Mouse (Mus musculus) embryonic facial prominence, embryonic 13.5 days (tissue): ENCODE data around the gene 1600002K03Rik. TPM values are rescaled to one million over a fixed set of nuclear protein-coding genes. Genes with fewer than 3 reads are reported as not detected.
"Not testable (repeated sequence)": the region's sequence is repeated elsewhere in the genome, so short reads cannot be mapped to it uniquely, and the experiment has no call there.

ENCODE experiments used
- ATAC-seq: fragments of 200-750 bp; cut with Nextera tagmentation; 2 replicates; pipeline ENCODE4 v1.8.0; 2017; ENCODE audit warnings: low read depth; ENCODE audit not compliant: insufficient number of reproducible peaks, insufficient read depth, low FRiP score, low TSS enrichment
- H3K27ac ChIP-seq: fragments of 300-500 bp; sonication (generic); 2 replicates; pipeline ENCODE4 v1.5.1; 2015; ENCODE audit warnings: moderate library complexity, mild to moderate bottlenecking, inconsistent platforms
- H3K27me3 ChIP-seq: fragments of 300-500 bp; sonication (generic); 2 replicates; pipeline ENCODE4 v1.6.1; 2015; ENCODE audit warnings: mild to moderate bottlenecking, inconsistent platforms
- H3K36me3 ChIP-seq: fragments of 300-500 bp; sonication (generic); 2 replicates; pipeline ENCODE4 v1.6.1; 2015; ENCODE audit warnings: mild to moderate bottlenecking, inconsistent platforms
- H3K4me1 ChIP-seq: fragments of 300-500 bp; sonication (generic); 2 replicates; pipeline ENCODE4 v1.6.1; 2015; ENCODE audit warnings: inconsistent platforms
- H3K4me2 ChIP-seq: fragments of 300-500 bp; sonication (generic); 2 replicates; pipeline ENCODE4 v1.6.1; 2015; ENCODE audit warnings: moderate library complexity, mild to moderate bottlenecking, inconsistent platforms
- H3K4me3 ChIP-seq: fragments of 300-500 bp; sonication (generic); 2 replicates; pipeline ENCODE4 v1.5.1; 2015; ENCODE audit warnings: mild to moderate bottlenecking, inconsistent platforms
- H3K9ac ChIP-seq: fragments of 300-500 bp; sonication (generic); 2 replicates; pipeline ENCODE4 v1.6.1; 2015; ENCODE audit warnings: mild to moderate bottlenecking, inconsistent platforms
- H3K9me3 ChIP-seq: fragments of 300-500 bp; sonication (generic); 2 replicates; pipeline ENCODE4 v1.6.1; 2016; ENCODE audit warnings: inconsistent platforms
- WGBS: fragments of 180-500 bp; shearing (Covaris S2); methylation state at CpG from one replicate; pipeline ENCODE4 v1.1.7; 2015; ENCODE audit warnings: mixed read lengths; 5-methylcytosine and 5-hydroxymethylcytosine counted together
- polyA plus RNA-seq: library from polyadenylated mRNA; unstranded; fragments of >200 nt; fragmentation: Nextera tagmentation; extraction: Ambion mirVana; gene quantifications from 2 replicates; pipeline ENCODE4 v1.2.1, GENCODE M21; 2015

The 1600002K03Rik gene
- polyA plus RNA-seq, 1 experiment from 2014 or later, result 11.6 TPM

- H3K9me3 ChIP-seq, result no peaks in the 10 kb centered on the region
- 0 out of 2 replicates have a peak, but pooled peaks cover 4% of the 10 kb centered on the region for H3K4me1 ChIP-seq
- ATAC-seq, result no peak
- 48% methylated on average over 3 of the region's 3 CpGs for WGBS
- no peak overlapping the region for H3K4me2 ChIP-seq
- H3K27ac ChIP-seq, result no peak overlapping the region
- peaks cover 3% of the 10 kb centered on the region; the same call in 1 of the 2 replicates for H3K27me3 ChIP-seq
- H3K9ac ChIP-seq, result 0 out of 2 replicates have a peak overlapping the region, but pooled peaks have one; percentile 40
- no peak overlapping the region for H3K4me3 ChIP-seq
- H3K36me3 ChIP-seq, result no peaks in the 10 kb centered on the region
These were observed 26.8 kb downstream of the 1600002K03Rik start for GRCm38 (mm10) chr10:80199440-80200008.

- ATAC-seq, result no peak
- H3K27ac ChIP-seq, result no peak overlapping the region
- no peaks in the 10 kb centered on the region for H3K9me3 ChIP-seq
- no peak overlapping the region for H3K4me2 ChIP-seq
- H3K36me3 ChIP-seq, result no peaks in the 10 kb centered on the region
- WGBS, result 62% methylated on average over 6 of the region's 6 CpGs
- H3K9ac ChIP-seq, result no peak overlapping the region; the same call in 1 of the 2 replicates
- peaks cover 3% of the 10 kb centered on the region; the same call in 1 of the 2 replicates for H3K27me3 ChIP-seq
- 0 out of 2 replicates have a peak, but pooled peaks cover 4% of the 10 kb centered on the region for H3K4me1 ChIP-seq
- no peak overlapping the region for H3K4me3 ChIP-seq
These were observed 27.7 kb downstream of the 1600002K03Rik start for GRCm38 (mm10) chr10:80200485-80200884.

- peaks cover 9% of the 10 kb centered on the region for H3K4me1 ChIP-seq
- no peak overlapping the region for H3K4me2 ChIP-seq
- 24% methylated on average over 7 of the region's 7 CpGs for WGBS
- H3K9ac ChIP-seq, result no peak overlapping the region
- H3K36me3 ChIP-seq, result no peaks in the 10 kb centered on the region
- H3K9me3 ChIP-seq, result no peaks in the 10 kb centered on the region
- no peak overlapping the region for H3K27ac ChIP-seq
- no peak for ATAC-seq
- no peak overlapping the region for H3K4me3 ChIP-seq
- no peaks in the 10 kb centered on the region for H3K27me3 ChIP-seq
These were observed 31.3 kb downstream of the 1600002K03Rik start for GRCm38 (mm10) chr10:80204055-80204454.

GRCm38 (mm10) chr10:80207201-80207600 is 34.5 kb downstream of the 1600002K03Rik start:
- Histone ChIP-seq H3K4me1 (peaks cover 11% of the 10 kb centered on the region), H3K27me3 (0 out of 2 replicates have a peak, but pooled peaks cover 4% of the 10 kb centered on the region), H3K36me3 (no peaks in the 10 kb centered on the region), H3K4me2 (no peak overlapping the region), H3K9me3 (no peaks in the 10 kb centered on the region), H3K27ac (no peak overlapping the region), H3K4me3 (no peak overlapping the region), H3K9ac (no peak overlapping the region)
- no peak for ATAC-seq
- 35% methylated on average over 1 of the region's 1 CpGs for whole genome bisulfite sequencing

- H3K27me3 ChIP-seq, result 0 out of 2 replicates have a peak, but pooled peaks cover 4% of the 10 kb centered on the region
- H3K4me1 ChIP-seq, result peaks cover 11% of the 10 kb centered on the region
- WGBS, result 49% methylated on average over 10 of the region's 10 CpGs
- no peak overlapping the region for H3K27ac ChIP-seq
- H3K36me3 ChIP-seq, result no peaks in the 10 kb centered on the region
- ATAC-seq, result no peak
- H3K4me2 ChIP-seq, result no peak overlapping the region
- H3K4me3 ChIP-seq, result no peak overlapping the region
- H3K9me3 ChIP-seq, result no peaks in the 10 kb centered on the region
- no peak overlapping the region for H3K9ac ChIP-seq
These were observed 34.9 kb downstream of the 1600002K03Rik start for GRCm38 (mm10) chr10:80207676-80208075.

GRCm38 (mm10) chr10:80208248-80208647 is 35.5 kb downstream of the 1600002K03Rik start:
- H3K4me3 ChIP-seq, result no peak overlapping the region
- H3K36me3 ChIP-seq, result no peaks in the 10 kb centered on the region
- H3K4me1 ChIP-seq, result peaks cover 11% of the 10 kb centered on the region
- 68% methylated on average over 4 of the region's 4 CpGs for WGBS
- 0 out of 2 replicates have a peak, but pooled peaks cover 4% of the 10 kb centered on the region for H3K27me3 ChIP-seq
- H3K27ac ChIP-seq, result no peak overlapping the region
- ATAC-seq, result no peak
- H3K9me3 ChIP-seq, result no peaks in the 10 kb centered on the region
- no peak overlapping the region for H3K4me2 ChIP-seq
- no peak overlapping the region for H3K9ac ChIP-seq

GRCm38 (mm10) chr10:80208841-80209371 is 36.2 kb downstream of the 1600002K03Rik start:
- Histone ChIP-seq H3K36me3 (no peaks in the 10 kb centered on the region), H3K4me1 (peaks cover 9% of the 10 kb centered on the region), H3K9ac (peak overlapping the region; percentile 57), H3K27me3 (0 out of 2 replicates have a peak, but pooled peaks cover 4% of the 10 kb centered on the region), H3K4me3 (no peak overlapping the region), H3K9me3 (no peaks in the 10 kb centered on the region), H3K27ac (peak overlapping the region; percentile 51; the same call in 1 of the 2 replicates), H3K4me2 (peak overlapping the region; percentile 45)
- no peak for ATAC-seq
- 9% methylated on average over 24 of the region's 24 CpGs for WGBS

GRCm38 (mm10) chr10:80211547-80212103 is 38.9 kb downstream of the 1600002K03Rik start:
- H3K4me2 ChIP-seq, H3K36me3 ChIP-seq, H3K27ac ChIP-seq, ATAC-seq, H3K27me3 ChIP-seq, H3K9me3 ChIP-seq, H3K4me3 ChIP-seq, H3K9ac ChIP-seq: not testable (repeated sequence)
- H3K4me1 ChIP-seq, result peaks cover 22% of the 10 kb centered on the region
- 72% methylated on average over 7 of the region's 7 CpGs for WGBS

- no peak for ATAC-seq
- Histone ChIP-seq H3K27me3 (no peaks in the 10 kb centered on the region), H3K4me1 (peaks cover 15% of the 10 kb centered on the region), H3K4me3 (no peak overlapping the region), H3K9ac (peak overlapping the region; percentile 58), H3K27ac (0 out of 2 replicates have a peak overlapping the region, but pooled peaks have one; percentile 62), H3K9me3 (no peaks in the 10 kb centered on the region), H3K36me3 (no peaks in the 10 kb centered on the region), H3K4me2 (0 out of 2 replicates have a peak overlapping the region, but pooled peaks have one; percentile 9)
- WGBS, result 25% methylated on average over 16 of the region's 16 CpGs
These were observed 42.5 kb downstream of the 1600002K03Rik start for GRCm38 (mm10) chr10:80215048-80215772.

GRCm38 (mm10) chr10:80220676-80221075 is 47.9 kb downstream of the 1600002K03Rik start:
- 26% methylated on average over 9 of the region's 9 CpGs for WGBS
- ATAC-seq, result no peak
- H3K4me3 ChIP-seq, result no peak overlapping the region
- H3K27ac ChIP-seq, result no peak overlapping the region
- no peaks in the 10 kb centered on the region for H3K9me3 ChIP-seq
- H3K4me2 ChIP-seq, result no peak overlapping the region
- no peak overlapping the region for H3K9ac ChIP-seq
- H3K27me3 ChIP-seq, result no peaks in the 10 kb centered on the region
- no peaks in the 10 kb centered on the region for H3K36me3 ChIP-seq
- peaks cover 10% of the 10 kb centered on the region for H3K4me1 ChIP-seq

- WGBS, result 84% methylated on average over 2 of the region's 2 CpGs
- H3K4me1 ChIP-seq, result peaks cover 24% of the 10 kb centered on the region
These were observed 50.4 kb downstream of the 1600002K03Rik start for GRCm38 (mm10) chr10:80223137-80223536.

More at GRCm38 (mm10) chr10:80223137-80223536, 50.4 kb downstream of the 1600002K03Rik start:
- not testable (repeated sequence) for H3K4me3 ChIP-seq, H3K9ac ChIP-seq, H3K9me3 ChIP-seq, H3K27me3 ChIP-seq, H3K4me2 ChIP-seq, H3K36me3 ChIP-seq, H3K27ac ChIP-seq, ATAC-seq
